Mouse (Mus musculus) megakaryocyte, embryonic 14.5 days (primary cell): ENCODE data around the gene Slc35f5.

Source experiments
- FLI1 ChIP-seq: IDR thresholded peaks from 2 replicates; pipeline ENCODE4 v1.6.1; 2012; ENCODE audit warnings: low read length, inconsistent platforms, mixed read lengths
- GATA1 ChIP-seq: IDR thresholded peaks from 3 replicates; pipeline ENCODE4 v1.6.1; 2012; ENCODE audit warnings: mixed read lengths, low read length, inconsistent platforms, borderline replicate concordance

- no peak; the same call in 2 of the 3 replicates for TF ChIP-seq GATA1
- TF ChIP-seq FLI1, result no peak
Observed at GRCm38 (mm10) chr1:125575458-125576114, 15.2 kb downstream of the Slc35f5 start.
